Mouse (Mus musculus) layer of hippocampus, adult 9-11 months (tissue): ENCODE measurements around the gene Serpinb3b.
A peak's percentile ranks its signal among the peaks of the same experiment; 100 is the strongest.
"Not testable (repeated sequence)": the region's sequence is repeated elsewhere in the genome, so short reads cannot be mapped to it uniquely, and the experiment has no call there.

Experiments
- DNase-seq: peaks from one replicate; pipeline ENCODE4 v3.0.0; 2022

Serpinb3b gene

DNA sequence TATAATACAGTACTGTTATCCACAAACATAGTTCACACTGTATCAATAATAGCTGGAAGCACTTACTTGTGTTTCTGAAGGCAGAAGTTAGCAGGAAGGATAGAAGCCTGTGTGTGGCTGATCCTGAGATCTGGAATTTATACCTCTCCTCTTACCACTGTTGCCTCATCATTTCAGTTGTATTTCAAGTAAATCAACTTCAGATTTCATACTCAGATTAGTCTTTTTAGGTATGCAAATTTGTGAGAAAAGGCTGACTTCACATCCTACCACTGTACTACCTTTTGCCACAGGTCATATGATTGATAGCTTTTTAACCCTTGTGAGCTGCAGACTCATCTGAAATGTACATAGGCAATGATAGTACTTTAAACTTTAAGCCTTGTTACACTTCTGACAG lies at the start of gene Serpinb3b, which contains the start of gene Serpinb3c:
Serpinb3b (minus strand) TSS at position 101 of the 400 bp plus-strand sequence.
Serpinb3c (minus strand) TSS at position 111 of the 400 bp plus-strand sequence.
- not testable (repeated sequence) for DNase-seq

DNA sequence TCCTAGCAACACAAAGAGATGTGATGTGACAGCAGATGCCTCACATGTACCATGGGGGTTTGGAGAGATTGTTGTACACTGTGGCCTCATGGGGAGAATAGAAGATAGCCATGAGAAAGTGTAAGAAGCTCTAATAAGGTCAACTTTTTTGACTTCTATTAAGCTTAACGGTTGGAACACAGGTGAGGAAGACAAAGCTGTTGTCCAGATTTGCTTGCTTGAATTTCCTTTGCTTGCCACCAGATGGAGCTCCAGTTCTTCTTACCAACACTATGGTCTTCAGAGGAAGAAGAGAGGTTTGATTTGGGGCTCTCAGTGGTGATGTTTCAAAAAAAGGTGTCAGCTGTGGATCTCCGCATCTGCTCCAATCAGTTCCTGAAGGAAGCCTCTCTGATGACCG lies 35.0 kb downstream of the Serpinb3b start:
- DNase-seq: peak; percentile 2

DNA sequence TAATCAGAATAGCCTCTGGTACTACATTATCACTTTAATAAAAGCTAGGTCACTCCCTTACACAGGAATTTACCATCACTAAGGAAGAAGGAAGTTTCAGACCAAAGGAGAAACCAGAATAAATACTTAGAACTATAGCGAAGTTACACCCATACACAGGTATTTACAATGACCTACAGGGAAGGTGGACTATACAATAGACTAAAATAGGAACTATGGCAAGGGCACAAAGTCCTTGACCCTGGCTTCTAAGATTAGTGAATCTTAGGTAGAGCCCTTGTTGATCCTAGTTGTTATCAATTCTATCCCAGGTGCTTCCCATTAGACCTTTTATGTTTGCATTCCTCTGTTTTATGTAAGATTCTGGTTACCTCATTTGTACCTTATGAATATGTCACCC lies 60.9 kb downstream of the Serpinb3b start:
- DNase-seq: not testable (repeated sequence)

DNA sequence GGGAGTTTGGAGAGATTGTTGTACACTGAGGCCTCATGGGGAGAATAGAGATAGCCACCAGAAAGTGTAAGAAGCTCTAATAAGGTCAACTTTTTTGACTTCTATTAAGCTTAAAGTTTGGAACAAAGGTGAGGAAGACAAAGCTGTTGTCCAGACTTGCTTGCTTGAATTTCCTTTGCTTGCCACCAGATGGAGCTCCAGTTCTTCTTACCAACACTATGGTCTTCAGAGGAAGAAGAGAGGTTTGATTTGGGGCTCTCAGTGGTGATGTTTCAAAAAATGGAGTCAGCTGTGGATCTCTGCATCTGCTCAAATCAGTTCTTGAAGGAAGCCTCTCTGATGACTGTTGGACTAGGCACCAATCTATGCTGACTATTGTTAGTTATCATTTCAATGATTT lies 150.7 kb downstream of the Serpinb3b start:
- not testable (repeated sequence) for DNase-seq
